Mouse (Mus musculus) limb, embryonic 15.5 days (tissue): ENCODE measurements around the gene Fam131c. TPM values are rescaled to one million over a fixed set of nuclear protein-coding genes. Genes with fewer than 3 reads are reported as not detected.

ENCODE experiments used
- ATAC-seq: fragments of 200-750 bp; cut with Nextera tagmentation; 2 replicates; pipeline ENCODE4 v1.8.0; 2017; ENCODE audit warnings: low read depth, moderate TSS enrichment; ENCODE audit not compliant: insufficient number of reproducible peaks, low FRiP score, low TSS enrichment
- H3K27ac ChIP-seq: fragments of 300-500 bp; sonication (generic); 2 replicates; pipeline ENCODE4 v1.5.1; 2015; ENCODE audit warnings: moderate library complexity, mild to moderate bottlenecking, inconsistent platforms
- H3K27me3 ChIP-seq: fragments of 300-500 bp; sonication (generic); 2 replicates; pipeline ENCODE4 v1.6.1; 2015; ENCODE audit warnings: inconsistent platforms
- H3K36me3 ChIP-seq: fragments of 300-500 bp; sonication (generic); 2 replicates; pipeline ENCODE4 v1.6.1; 2015; ENCODE audit warnings: inconsistent platforms
- H3K4me1 ChIP-seq: fragments of 300-500 bp; sonication (generic); 2 replicates; pipeline ENCODE4 v1.6.1; 2015; ENCODE audit warnings: inconsistent platforms
- H3K4me2 ChIP-seq: fragments of 300-500 bp; sonication (generic); 2 replicates; pipeline ENCODE4 v1.6.1; 2015; ENCODE audit warnings: mild to moderate bottlenecking, inconsistent platforms
- H3K4me3 ChIP-seq: fragments of 300-500 bp; sonication (generic); 2 replicates; pipeline ENCODE4 v1.5.1; 2015; ENCODE audit warnings: mild to moderate bottlenecking, inconsistent platforms
- H3K9ac ChIP-seq: fragments of 300-500 bp; sonication (generic); 2 replicates; pipeline ENCODE4 v1.6.1; 2015; ENCODE audit warnings: inconsistent platforms
- H3K9me3 ChIP-seq: fragments of 300-500 bp; sonication (generic); 2 replicates; pipeline ENCODE4 v1.6.1; 2016; ENCODE audit warnings: inconsistent platforms
- WGBS: fragments of 180-500 bp; shearing (Covaris S2); methylation state at CpG from one replicate; pipeline ENCODE4 v1.1.7; 2015; 5-methylcytosine and 5-hydroxymethylcytosine counted together
- polyA plus RNA-seq: library from polyadenylated mRNA; unstranded; fragments of >200 nt; fragmentation: Nextera tagmentation; extraction: Ambion mirVana; gene quantifications from 2 replicates; pipeline ENCODE4 v1.2.1, GENCODE M21; 2015

The Fam131c gene
- polyA plus RNA-seq, 1 experiment from 2014 or later: 1.6 TPM

- 57% methylated on average over 27 of the region's 27 CpGs for WGBS
- no peaks in the 10 kb centered on the region for H3K36me3 ChIP-seq
- H3K9me3 ChIP-seq: no peaks in the 10 kb centered on the region
- no peak overlapping the region for H3K27ac ChIP-seq
- H3K27me3 ChIP-seq: 0 out of 2 replicates have a peak, but pooled peaks cover 6% of the 10 kb centered on the region
- peaks cover 23% of the 10 kb centered on the region for H3K4me1 ChIP-seq
- H3K9ac ChIP-seq: no peak overlapping the region
- no peak for ATAC-seq
- H3K4me3 ChIP-seq: no peak overlapping the region
- no peak overlapping the region for H3K4me2 ChIP-seq
Observed at GRCm38 (mm10) chr4:141419398-141420191, 51.6 kb downstream of the Fam131c start.

- no peak for ATAC-seq
- Histone ChIP-seq H3K36me3 (no peaks in the 10 kb centered on the region), H3K27ac (no peak within 1 kb of the TSS), H3K4me1 (peaks cover 30% of the 10 kb centered on the region), H3K9me3 (no peaks in the 10 kb centered on the region), H3K4me2 (0 out of 2 replicates have a peak within 1 kb of the TSS, but pooled peaks have one; percentile 10), H3K27me3 (0 out of 2 replicates have a peak, but pooled peaks cover 6% of the 10 kb centered on the region), H3K4me3 (no peak within 1 kb of the TSS), H3K9ac (no peak within 1 kb of the TSS; the same call in 1 of the 2 replicates)
- WGBS: 39% methylated on average over 9 of the region's 9 CpGs
Observed at GRCm38 (mm10) chr4:141420192-141420829, 52.3 kb downstream of the Fam131c start, which contains the start of gene Hspb7. Gene Hspb7, plus strand, starts transcription at chr4:141420779.

GRCm38 (mm10) chr4:141420886-141421285, 52.9 kb downstream of the Fam131c start:
- H3K36me3 ChIP-seq: no peaks in the 10 kb centered on the region
- 42% methylated on average over 9 of the region's 9 CpGs for WGBS
- no peak overlapping the region for H3K4me3 ChIP-seq
- peaks cover 36% of the 10 kb centered on the region for H3K4me1 ChIP-seq
- ATAC-seq: no peak
- H3K9me3 ChIP-seq: no peaks in the 10 kb centered on the region
- no peak overlapping the region for H3K27ac ChIP-seq
- H3K4me2 ChIP-seq: no peak overlapping the region
- no peak overlapping the region for H3K9ac ChIP-seq
- H3K27me3 ChIP-seq: 0 out of 2 replicates have a peak, but pooled peaks cover 6% of the 10 kb centered on the region

- Histone ChIP-seq H3K27ac (no peak overlapping the region), H3K9ac (no peak overlapping the region; the same call in 1 of the 2 replicates), H3K4me3 (no peak overlapping the region), H3K4me2 (0 out of 2 replicates have a peak overlapping the region, but pooled peaks have one; percentile 10), H3K4me1 (peaks cover 41% of the 10 kb centered on the region), H3K9me3 (no peaks in the 10 kb centered on the region), H3K36me3 (no peaks in the 10 kb centered on the region), H3K27me3 (0 out of 2 replicates have a peak, but pooled peaks cover 6% of the 10 kb centered on the region)
- no peak for ATAC-seq
- WGBS: 54% methylated on average over 14 of the region's 14 CpGs
Observed at GRCm38 (mm10) chr4:141421423-141421822, 53.4 kb downstream of the Fam131c start.

- H3K4me3 ChIP-seq: no peak overlapping the region
- H3K36me3 ChIP-seq: no peaks in the 10 kb centered on the region
- H3K27me3 ChIP-seq: 0 out of 2 replicates have a peak, but pooled peaks cover 6% of the 10 kb centered on the region
- no peak for ATAC-seq
- no peaks in the 10 kb centered on the region for H3K9me3 ChIP-seq
- no peak overlapping the region for H3K4me2 ChIP-seq
- no peak overlapping the region for H3K27ac ChIP-seq
- H3K9ac ChIP-seq: no peak overlapping the region
- WGBS: 77% methylated on average over 5 of the region's 5 CpGs
- peaks cover 42% of the 10 kb centered on the region for H3K4me1 ChIP-seq
Observed at GRCm38 (mm10) chr4:141422841-141423240, 54.8 kb downstream of the Fam131c start.

- no peaks in the 10 kb centered on the region for H3K36me3 ChIP-seq
- no peak for ATAC-seq
- peaks cover 42% of the 10 kb centered on the region for H3K4me1 ChIP-seq
- no peak overlapping the region for H3K4me2 ChIP-seq
- H3K9ac ChIP-seq: no peak overlapping the region
- no peak overlapping the region for H3K4me3 ChIP-seq
- H3K9me3 ChIP-seq: no peaks in the 10 kb centered on the region
- 81% methylated on average over 5 of the region's 5 CpGs for WGBS
- no peak overlapping the region for H3K27ac ChIP-seq
- 0 out of 2 replicates have a peak, but pooled peaks cover 6% of the 10 kb centered on the region for H3K27me3 ChIP-seq
Observed at GRCm38 (mm10) chr4:141423288-141423687, 55.3 kb downstream of the Fam131c start.

GRCm38 (mm10) chr4:141423691-141424431, 55.8 kb downstream of the Fam131c start:
- no peak overlapping the region for H3K27ac ChIP-seq
- no peak for ATAC-seq
- H3K9ac ChIP-seq: no peak overlapping the region
- no peaks in the 10 kb centered on the region for H3K36me3 ChIP-seq
- peaks cover 42% of the 10 kb centered on the region for H3K4me1 ChIP-seq
- WGBS: 88% methylated on average over 13 of the region's 13 CpGs
- H3K4me2 ChIP-seq: no peak overlapping the region
- 0 out of 2 replicates have a peak, but pooled peaks cover 6% of the 10 kb centered on the region for H3K27me3 ChIP-seq
- H3K9me3 ChIP-seq: no peaks in the 10 kb centered on the region
- H3K4me3 ChIP-seq: no peak overlapping the region

- Histone ChIP-seq H3K27ac (peak overlapping the region; percentile 79), H3K4me2 (peak overlapping the region; percentile 88), H3K9me3 (no peaks in the 10 kb centered on the region), H3K4me1 (peaks cover 29% of the 10 kb centered on the region), H3K9ac (peak overlapping the region; percentile 39), H3K36me3 (no peaks in the 10 kb centered on the region), H3K4me3 (peak overlapping the region; percentile 46), H3K27me3 (0 out of 2 replicates have a peak, but pooled peaks cover 6% of the 10 kb centered on the region)
- ATAC-seq: peak; percentile 87
- 5% methylated on average over 36 of the region's 36 CpGs for WGBS
Observed at GRCm38 (mm10) chr4:141425484-141426479, 57.8 kb downstream of the Fam131c start.

GRCm38 (mm10) chr4:141426796-141427745, 59.1 kb downstream of the Fam131c start:
- Histone ChIP-seq H3K4me1 (peaks cover 18% of the 10 kb centered on the region), H3K4me2 (no peak overlapping the region), H3K9me3 (no peaks in the 10 kb centered on the region), H3K27me3 (0 out of 2 replicates have a peak, but pooled peaks cover under 1% of the 10 kb centered on the region), H3K36me3 (no peaks in the 10 kb centered on the region), H3K4me3 (no peak overlapping the region), H3K27ac (peak overlapping the region; percentile 7; the same call in 1 of the 2 replicates), H3K9ac (no peak overlapping the region)
- 74% methylated on average over 10 of the region's 10 CpGs for WGBS
- ATAC-seq: no peak

- no peak for ATAC-seq
- no peak overlapping the region for H3K27ac ChIP-seq
- no peaks in the 10 kb centered on the region for H3K36me3 ChIP-seq
- peaks cover 24% of the 10 kb centered on the region for H3K4me1 ChIP-seq
- H3K9ac ChIP-seq: no peak overlapping the region
- H3K4me2 ChIP-seq: no peak overlapping the region
- WGBS: 85% methylated on average over 13 of the region's 13 CpGs
- H3K27me3 ChIP-seq: no peaks in the 10 kb centered on the region
- no peaks in the 10 kb centered on the region for H3K9me3 ChIP-seq
- H3K4me3 ChIP-seq: no peak overlapping the region
Observed at GRCm38 (mm10) chr4:141427921-141428320, 59.9 kb downstream of the Fam131c start.
